8 mouse cellular contexts compared by ENCODE assay signal in genomic region chr4:149517868-149518340, GRCm38 (mm10). TPM values are rescaled to one million over a fixed set of nuclear protein-coding genes. Genes with fewer than 3 reads are reported as not detected.
A peak's percentile ranks its signal among the peaks of the same experiment; 100 is the strongest.
DNase-seq lines count a peak whose midpoint lies in the region; ATAC-seq lines count a peak whose summit lies in the region.

Gene Ctnnbip1 (plus strand): TSS chr4:149518236.

- under 1% methylated on average over 41 of the region's 46 CpGs for WGBS in heart, embryonic 14.5 days
- 1% methylated on average over 38 of the region's 46 CpGs for WGBS in liver, embryonic 13.5 days (ENCODE audit: insufficient replicate concordance)
- WGBS in stomach, embryonic 16.5 days = under 1% methylated on average over 45 of the region's 46 CpGs

- H3K4me3 ChIP-seq in brown adipose tissue, adult 24 weeks (ENCODE audit: insufficient read depth, low read depth, low read length) = peak within 1 kb of the TSS; percentile 85
- peak within 1 kb of the TSS; percentile 54 to 89 for H3K4me3 ChIP-seq in heart, embryonic 14.5 days (ENCODE audit: control insufficient read depth in 1 of 2, insufficient read depth in 1 of 2, low read depth in 1 of 2, low read length in 2 of 2)
- H3K4me3 ChIP-seq in liver, embryonic 13.5 days (replicated peaks) = peak within 1 kb of the TSS; percentile 73
- peak within 1 kb of the TSS; percentile 85 for H3K4me3 ChIP-seq in stomach, embryonic 16.5 days (replicated peaks; ENCODE audit: low read length)

- no peaks in the 10 kb centered on the region for H3K27me3 ChIP-seq in heart, embryonic 14.5 days (ENCODE audit: control insufficient read depth, insufficient read depth, low read length)
- H3K27me3 ChIP-seq in liver, embryonic 13.5 days = peaks cover 20% of the 10 kb centered on the region
- H3K27me3 ChIP-seq in stomach, embryonic 16.5 days (ENCODE audit: control insufficient read depth, insufficient read depth, low read length) = no peaks in the 10 kb centered on the region

- H3K4me2 ChIP-seq in heart, embryonic 14.5 days (ENCODE audit: low read length) = peak within 1 kb of the TSS; percentile 95
- peak within 1 kb of the TSS; percentile 97 for H3K4me2 ChIP-seq in liver, embryonic 13.5 days
- peak within 1 kb of the TSS; percentile 97 for H3K4me2 ChIP-seq in stomach, embryonic 16.5 days (ENCODE audit: low read depth, low read length)

- peak; percentile 98 for ATAC-seq in heart, embryonic 14.5 days (ENCODE audit: insufficient number of reproducible peaks, insufficient read depth, low FRiP score, low read depth)
- ATAC-seq in liver, embryonic 13.5 days (ENCODE audit: low read depth) = peak; percentile 97
- peak; percentile 100 for ATAC-seq in stomach, embryonic 16.5 days (ENCODE audit: insufficient read depth, low FRiP score)

- DNase-seq in CD4-positive, CD25-positive, alpha-beta regulatory T cell, adult 2 months (ENCODE audit: low read depth, low spot score) = peak; percentile 95
- peak; percentile 88 for DNase-seq in fibroblast of lung, adult 2 months (ENCODE audit: low read depth)
- DNase-seq in kidney, postnatal 14 days = peak; percentile 98
- DNase-seq in liver, embryonic 13.5 days = peak; percentile 95
- DNase-seq in neural tube, embryonic 10.5 days (ENCODE audit: extremely low spot score, low spot score) = peak; percentile 94

- H3K36me3 ChIP-seq in heart, embryonic 14.5 days (ENCODE audit: control insufficient read depth, insufficient read depth, low read length) = no peaks in the 10 kb centered on the region
- no peaks in the 10 kb centered on the region for H3K36me3 ChIP-seq in liver, embryonic 13.5 days
- no peaks in the 10 kb centered on the region for H3K36me3 ChIP-seq in stomach, embryonic 16.5 days (ENCODE audit: control insufficient read depth, insufficient read depth, low read length)

- peak within 1 kb of the TSS; percentile 96 for H3K9ac ChIP-seq in heart, embryonic 14.5 days (ENCODE audit: low read length)
- peak within 1 kb of the TSS; percentile 83 for H3K9ac ChIP-seq in liver, embryonic 13.5 days
- H3K9ac ChIP-seq in stomach, embryonic 16.5 days (ENCODE audit: low read length) = peak within 1 kb of the TSS; percentile 92

- H3K9me3 ChIP-seq in heart, embryonic 14.5 days (ENCODE audit: control insufficient read depth, low read length) = no peaks in the 10 kb centered on the region
- no peaks in the 10 kb centered on the region for H3K9me3 ChIP-seq in liver, embryonic 13.5 days (replicated peaks)
- no peaks in the 10 kb centered on the region for H3K9me3 ChIP-seq in stomach, embryonic 16.5 days (replicated peaks; ENCODE audit: control insufficient read depth, low read length)

- peaks cover 24% of the 10 kb centered on the region for H3K4me1 ChIP-seq in brown adipose tissue, adult 24 weeks (ENCODE audit: control insufficient read depth, insufficient read depth, insufficient read length, low read length)
- H3K4me1 ChIP-seq in heart, embryonic 14.5 days (ENCODE audit: control insufficient read depth in 2 of 2, insufficient read depth in 2 of 2, low read length in 2 of 2) = peaks cover 8 to 10% of the 10 kb centered on the region in 2 experiments; a peak in 3 of 4 replicates
- H3K4me1 ChIP-seq in liver, embryonic 13.5 days (replicated peaks) = peaks cover 15% of the 10 kb centered on the region
- peaks cover 11% of the 10 kb centered on the region for H3K4me1 ChIP-seq in stomach, embryonic 16.5 days (ENCODE audit: control insufficient read depth, insufficient read depth, low read length)

- H3K27ac ChIP-seq in brown adipose tissue, adult 24 weeks (replicated peaks; ENCODE audit: low read depth, low read length) = peak within 1 kb of the TSS; percentile 81
- H3K27ac ChIP-seq in heart, embryonic 14.5 days (replicated peaks in 1 of 2; ENCODE audit: control insufficient read depth in 1 of 2, insufficient read depth in 1 of 2, low read depth in 2 of 2, low read length in 2 of 2) = peak within 1 kb of the TSS in 1 of 2 experiments; percentile 72; a peak in 1 of 4 replicates
- H3K27ac ChIP-seq in liver, embryonic 13.5 days = no peak within 1 kb of the TSS; the same call in 1 of the 2 replicates
- peak within 1 kb of the TSS; percentile 42 for H3K27ac ChIP-seq in stomach, embryonic 16.5 days (ENCODE audit: low read length)

RNA-seq across cellular contexts. Expression of gene Ctnnbip1, which starts in this region (rescaled TPM):
- 10.6 and 13.6 TPM in 2 replicates for polyA plus RNA-seq in brown adipose tissue, adult 24 weeks (2012; ENCODE audit: insufficient read depth, insufficient read length, missing spikeins)
- 35.4 and 43.1 TPM in 2 replicates for polyA plus RNA-seq in heart, embryonic 14.5 days (2014; fragmentation: Nextera tagmentation; extraction: Ambion mirVana)
- polyA plus RNA-seq in liver, embryonic 13.5 days (2015; fragmentation: Nextera tagmentation; extraction: Ambion mirVana) = 5.5 and 6.5 TPM in 2 replicates
- polyA plus RNA-seq in stomach, embryonic 16.5 days (2015; fragmentation: Nextera tagmentation; extraction: Ambion mirVana) = 56.2 and 57.3 TPM in 2 replicates
